Mouse (Mus musculus) megakaryocyte, embryonic 14.5 days (primary cell): ENCODE data around the gene Tlx1.

Experiments
- FLI1 ChIP-seq: IDR thresholded peaks from 2 replicates; pipeline ENCODE4 v1.6.1; 2012; ENCODE audit warnings: low read length, inconsistent platforms, mixed read lengths
- GATA1 ChIP-seq: IDR thresholded peaks from 3 replicates; pipeline ENCODE4 v1.6.1; 2012; ENCODE audit warnings: mixed read lengths, low read length, inconsistent platforms, borderline replicate concordance

GRCm38 (mm10) chr19:45194651-45195050, 44.2 kb downstream of the Tlx1 start:
- TF ChIP-seq GATA1: no peak
- TF ChIP-seq FLI1: no peak
